Comparison of ENCODE assay signal across 18 mouse cellular contexts in genomic region chr2:79369905-79370304, GRCm38 (mm10).
DNase-seq lines count a peak whose midpoint lies in the region; ATAC-seq and TF ChIP-seq lines count a peak whose summit lies in the region.
"Had no signal": no experiment of that assay in that cellular context is flagged by ENCODE, and none has a peak within 500 bp of the region (broad histone marks: within the 10 kb centered on the region; RNA-seq: fewer than 3 reads in every experiment).

No protein-coding gene starts in this region.

- H3K79me2 ChIP-seq in macrophage (ENCODE audit: inconsistent target), result no peaks in the 10 kb centered on the region

- no peak overlapping the region for H3K4me3 ChIP-seq in kidney, embryonic 16.5 days (ENCODE audit: low read length)
- peak overlapping the region; percentile 58; the same call in 1 of the 2 replicates for H3K4me3 ChIP-seq in spleen, adult 2 months (ENCODE audit: extremely low read depth, insufficient read depth, insufficient read length)
- peak overlapping the region; percentile 71 for H3K4me3 ChIP-seq in bone marrow macrophage, adult 2 months (ENCODE audit: insufficient read depth, low read length)
- H3K4me3 ChIP-seq in macrophage (ENCODE audit: inconsistent target), result peak overlapping the region; percentile 47
- H3K4me3 ChIP-seq: forebrain, embryonic 12.5 days had no signal

- TF ChIP-seq CTCF in spleen, adult 2 months (IDR thresholded peaks at IDR 0.05; ENCODE audit: extremely low read depth, insufficient read depth, insufficient read length, insufficient replicate concordance), result no peak
- no peak for TF ChIP-seq CTCF in bone marrow macrophage, adult 2 months (IDR thresholded peaks at IDR 0.05; ENCODE audit: low read depth, low read length)

- H3K27me3 ChIP-seq in kidney, embryonic 16.5 days (ENCODE audit: insufficient read depth, low read length), result no peaks in the 10 kb centered on the region
- H3K27me3 ChIP-seq in spleen, adult 2 months (ENCODE audit: control insufficient read depth, insufficient read depth, low read length), result no peaks in the 10 kb centered on the region
- H3K27me3 ChIP-seq: forebrain, embryonic 12.5 days had no signal

- H3K36me3 ChIP-seq in kidney, embryonic 16.5 days (ENCODE audit: insufficient read depth, low read length), result no peaks in the 10 kb centered on the region
- no peaks in the 10 kb centered on the region for H3K36me3 ChIP-seq in spleen, adult 2 months (ENCODE audit: control insufficient read depth, insufficient read depth, low read length)
- no peaks in the 10 kb centered on the region for H3K36me3 ChIP-seq in macrophage (ENCODE audit: inconsistent target)
- H3K36me3 ChIP-seq: forebrain, embryonic 12.5 days; G1E had no signal

- 79% methylated on average over 4 of the region's 4 CpGs for WGBS in kidney, embryonic 16.5 days
- WGBS in spleen, adult 2 months, result 92% methylated on average over 4 of the region's 4 CpGs
- WGBS in macrophage (ENCODE audit: missing documents), result 94% methylated on average over 4 of the region's 4 CpGs

- TF ChIP-seq POLR2A in spleen, adult 2 months (IDR thresholded peaks at IDR 0.05; ENCODE audit: low read depth, low read length), result no peak
- no peak for TF ChIP-seq POLR2A in bone marrow macrophage, adult 2 months (IDR thresholded peaks at IDR 0.05; ENCODE audit: borderline replicate concordance, low read depth, low read length)

- no peak overlapping the region for H3K27ac ChIP-seq in kidney, embryonic 16.5 days (ENCODE audit: low read length)
- H3K27ac ChIP-seq in spleen, adult 2 months (ENCODE audit: insufficient read depth, low read length), result no peak overlapping the region
- no peak overlapping the region for H3K27ac ChIP-seq in bone marrow macrophage, adult 2 months (ENCODE audit: insufficient read depth, low read depth, low read length)
- H3K27ac ChIP-seq in macrophage, result no peak overlapping the region
- H3K27ac ChIP-seq: forebrain, embryonic 12.5 days; hindbrain, postnatal 0 days; kidney, postnatal 0 days had no signal

- no peak for DNase-seq in kidney, postnatal 36 days
- DNase-seq in spleen, adult 2 months (ENCODE audit: low read depth in 1 of 2, low spot score in 2 of 2), result no peak
- DNase-seq in spleen, postnatal 36 days (ENCODE audit: low spot score in 2 of 2), result no peak
- DNase-seq in lung, postnatal 36 days, result no peak
- DNase-seq: gastrocnemius, postnatal 10 days; kidney, adult 11 months; left cerebral cortex, postnatal 4 days; lung, adult 18-20 months; lung, postnatal 14 days; right cerebral cortex, postnatal 4 days had no signal

- no peak overlapping the region for H3K9ac ChIP-seq in kidney, embryonic 16.5 days (replicated peaks; ENCODE audit: low read length)
- H3K9ac ChIP-seq: forebrain, embryonic 12.5 days had no signal

- H3K9me3 ChIP-seq in kidney, embryonic 16.5 days (ENCODE audit: low read length), result no peaks in the 10 kb centered on the region
- H3K9me3 ChIP-seq: forebrain, embryonic 12.5 days; G1E had no signal

- ATAC-seq in kidney, embryonic 16.5 days (ENCODE audit: low FRiP score, low TSS enrichment), result 0 out of 2 replicates have a peak, but pooled peaks have one; percentile 42
- no peak for ATAC-seq in monocyte, adult 5-6 weeks (replicated peaks; ENCODE audit: insufficient number of reproducible peaks, low FRiP score, low TSS enrichment, poor library complexity, severe bottlenecking)
- ATAC-seq: hindbrain, postnatal 0 days had no signal

- no peak overlapping the region for H3K4me2 ChIP-seq in kidney, embryonic 16.5 days (replicated peaks; ENCODE audit: low read depth, low read length)
- H3K4me2 ChIP-seq: forebrain, embryonic 12.5 days had no signal

- H3K4me1 ChIP-seq in kidney, embryonic 16.5 days (ENCODE audit: insufficient read depth, low read length), result 0 out of 2 replicates have a peak, but pooled peaks cover 4% of the 10 kb centered on the region
- peaks cover 6% of the 10 kb centered on the region; the same call in 1 of the 2 replicates for H3K4me1 ChIP-seq in spleen, adult 2 months (ENCODE audit: control insufficient read depth, insufficient read depth, insufficient read length)
- no peaks in the 10 kb centered on the region for H3K4me1 ChIP-seq in bone marrow macrophage, adult 2 months (ENCODE audit: control insufficient read depth, insufficient read depth, low read length)
